Mouse (Mus musculus) embryonic facial prominence, embryonic 13.5 days (tissue): Measurements from ENCODE around the gene Lrrc41. TPM values are rescaled to one million over a fixed set of nuclear protein-coding genes. Genes with fewer than 3 reads are reported as not detected.
A peak's percentile ranks its signal among the peaks of the same experiment; 100 is the strongest.

Experiments used
- ATAC-seq: fragments of 200-750 bp; cut with Nextera tagmentation; 2 replicates; pipeline ENCODE4 v1.8.0; 2017; ENCODE audit warnings: low read depth; ENCODE audit not compliant: insufficient number of reproducible peaks, insufficient read depth, low FRiP score, low TSS enrichment
- H3K27ac ChIP-seq: fragments of 300-500 bp; sonication (generic); 2 replicates; pipeline ENCODE4 v1.5.1; 2015; ENCODE audit warnings: moderate library complexity, mild to moderate bottlenecking, inconsistent platforms
- H3K27me3 ChIP-seq: fragments of 300-500 bp; sonication (generic); 2 replicates; pipeline ENCODE4 v1.6.1; 2015; ENCODE audit warnings: mild to moderate bottlenecking, inconsistent platforms
- H3K36me3 ChIP-seq: fragments of 300-500 bp; sonication (generic); 2 replicates; pipeline ENCODE4 v1.6.1; 2015; ENCODE audit warnings: mild to moderate bottlenecking, inconsistent platforms
- H3K4me1 ChIP-seq: fragments of 300-500 bp; sonication (generic); 2 replicates; pipeline ENCODE4 v1.6.1; 2015; ENCODE audit warnings: inconsistent platforms
- H3K4me2 ChIP-seq: fragments of 300-500 bp; sonication (generic); 2 replicates; pipeline ENCODE4 v1.6.1; 2015; ENCODE audit warnings: moderate library complexity, mild to moderate bottlenecking, inconsistent platforms
- H3K4me3 ChIP-seq: fragments of 300-500 bp; sonication (generic); 2 replicates; pipeline ENCODE4 v1.5.1; 2015; ENCODE audit warnings: mild to moderate bottlenecking, inconsistent platforms
- H3K9ac ChIP-seq: fragments of 300-500 bp; sonication (generic); 2 replicates; pipeline ENCODE4 v1.6.1; 2015; ENCODE audit warnings: mild to moderate bottlenecking, inconsistent platforms
- H3K9me3 ChIP-seq: fragments of 300-500 bp; sonication (generic); 2 replicates; pipeline ENCODE4 v1.6.1; 2016; ENCODE audit warnings: inconsistent platforms
- WGBS: fragments of 180-500 bp; shearing (Covaris S2); methylation state at CpG from one replicate; pipeline ENCODE4 v1.1.7; 2015; ENCODE audit warnings: mixed read lengths; 5-methylcytosine and 5-hydroxymethylcytosine counted together
- polyA plus RNA-seq: library from polyadenylated mRNA; unstranded; fragments of >200 nt; fragmentation: Nextera tagmentation; extraction: Ambion mirVana; gene quantifications from 2 replicates; pipeline ENCODE4 v1.2.1, GENCODE M21; 2015

Lrrc41 gene
- polyA plus RNA-seq, 1 experiment from 2014 or later: 78.3 TPM

GRCm38 (mm10) chr4:116134990-116135389, 59.9 kb downstream of the Lrrc41 start:
- Histone ChIP-seq H3K27me3 (no peaks in the 10 kb centered on the region), H3K9ac (no peak overlapping the region), H3K36me3 (0 out of 2 replicates have a peak, but pooled peaks cover 8% of the 10 kb centered on the region), H3K27ac (no peak overlapping the region), H3K4me2 (no peak overlapping the region), H3K9me3 (no peaks in the 10 kb centered on the region), H3K4me3 (no peak overlapping the region), H3K4me1 (peaks cover 3% of the 10 kb centered on the region; the same call in 1 of the 2 replicates)
- no peak for ATAC-seq
- 35% methylated on average over 2 of the region's 2 CpGs for WGBS

DNA sequence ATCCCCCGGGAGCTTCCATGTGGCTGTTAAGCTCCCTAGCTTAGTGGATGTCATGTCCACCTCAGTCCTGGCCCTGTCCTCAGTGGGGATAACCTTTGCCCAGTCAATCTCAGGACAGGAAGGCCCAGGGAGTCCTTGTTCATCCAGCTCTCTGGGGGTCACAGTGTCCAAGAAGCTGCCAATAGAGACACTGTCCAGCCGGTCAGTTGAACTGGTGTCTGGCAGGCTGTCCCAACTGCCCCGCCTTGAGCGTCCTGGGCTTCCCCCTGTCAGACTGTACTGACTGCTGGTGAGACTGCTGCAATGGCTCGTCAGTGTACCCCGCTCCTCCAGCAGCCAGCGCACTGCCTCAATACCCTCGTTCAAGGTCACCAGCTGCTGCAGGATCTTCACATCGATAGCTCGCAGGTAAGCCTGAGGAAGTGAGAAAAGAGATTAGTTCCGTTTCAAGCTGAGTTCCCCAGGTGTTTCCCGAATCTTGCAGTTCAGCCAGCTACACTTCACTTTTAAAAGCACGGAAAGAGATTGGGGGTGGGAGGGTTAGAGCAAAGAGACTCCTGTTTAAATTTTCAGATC, 62.4 kb downstream of the Lrrc41 start:
- 0 out of 2 replicates have a peak, but pooled peaks cover 8% of the 10 kb centered on the region for H3K36me3 ChIP-seq
- 56% methylated on average over 13 of the region's 13 CpGs for WGBS
- peaks cover 3% of the 10 kb centered on the region; the same call in 1 of the 2 replicates for H3K4me1 ChIP-seq
- H3K9me3 ChIP-seq: no peaks in the 10 kb centered on the region
- ATAC-seq: peak; percentile 43; the same call in 1 of the 2 replicates
- no peaks in the 10 kb centered on the region for H3K27me3 ChIP-seq
- no peak overlapping the region for H3K4me3 ChIP-seq
- H3K9ac ChIP-seq: no peak overlapping the region
- no peak overlapping the region for H3K4me2 ChIP-seq
- H3K27ac ChIP-seq: no peak overlapping the region

GRCm38 (mm10) chr4:116140801-116141574, 65.9 kb downstream of the Lrrc41 start:
- H3K4me3 ChIP-seq: no peak overlapping the region
- no peak for ATAC-seq
- no peak overlapping the region for H3K27ac ChIP-seq
- H3K4me2 ChIP-seq: no peak overlapping the region
- 78% methylated on average over 7 of the region's 7 CpGs for WGBS
- H3K4me1 ChIP-seq: peaks cover 14% of the 10 kb centered on the region
- no peaks in the 10 kb centered on the region for H3K9me3 ChIP-seq
- peaks cover 6% of the 10 kb centered on the region; the same call in 1 of the 2 replicates for H3K27me3 ChIP-seq
- H3K9ac ChIP-seq: no peak overlapping the region; the same call in 1 of the 2 replicates
- H3K36me3 ChIP-seq: 0 out of 2 replicates have a peak, but pooled peaks cover 8% of the 10 kb centered on the region

GRCm38 (mm10) chr4:116141736-116142135, 66.7 kb downstream of the Lrrc41 start:
- Histone ChIP-seq H3K4me2 (no peak overlapping the region), H3K36me3 (0 out of 2 replicates have a peak, but pooled peaks cover 5% of the 10 kb centered on the region), H3K9ac (no peak overlapping the region; the same call in 1 of the 2 replicates), H3K27me3 (peaks cover 6% of the 10 kb centered on the region; the same call in 1 of the 2 replicates), H3K4me3 (no peak overlapping the region), H3K4me1 (peaks cover 14% of the 10 kb centered on the region), H3K27ac (no peak overlapping the region), H3K9me3 (no peaks in the 10 kb centered on the region)
- ATAC-seq: no peak
- WGBS: 80% methylated on average over 1 of the region's 1 CpGs

DNA sequence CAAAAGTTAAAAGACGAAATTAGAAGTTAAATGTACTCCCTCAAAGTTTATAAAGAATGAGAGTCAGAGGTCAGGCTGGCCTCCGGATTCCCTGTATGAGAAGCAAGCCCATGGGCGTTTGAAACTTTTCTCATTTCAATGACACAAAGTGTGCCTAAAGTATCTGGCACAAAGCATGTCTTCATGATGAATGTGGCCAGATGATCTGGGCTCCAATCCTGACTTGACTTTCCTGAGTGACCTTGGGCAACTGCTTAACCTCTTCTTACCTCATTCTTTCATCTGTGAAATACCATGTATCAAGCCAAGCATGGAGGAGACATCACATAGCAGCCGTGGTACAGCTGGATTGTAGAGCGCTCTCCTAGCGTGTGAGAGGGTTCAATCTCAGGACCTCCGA, 67.2 kb downstream of the Lrrc41 start:
- Histone ChIP-seq H3K27me3 (peaks cover 6% of the 10 kb centered on the region; the same call in 1 of the 2 replicates), H3K27ac (no peak overlapping the region), H3K4me1 (peaks cover 14% of the 10 kb centered on the region), H3K9me3 (no peaks in the 10 kb centered on the region), H3K4me2 (no peak overlapping the region), H3K9ac (no peak overlapping the region), H3K4me3 (no peak overlapping the region), H3K36me3 (0 out of 2 replicates have a peak, but pooled peaks cover 2% of the 10 kb centered on the region)
- 81% methylated on average over 7 of the region's 7 CpGs for WGBS
- no peak for ATAC-seq

GRCm38 (mm10) chr4:116143317-116143811, 68.3 kb downstream of the Lrrc41 start:
- 7% methylated on average over 7 of the region's 7 CpGs for WGBS
- H3K9ac ChIP-seq: peak overlapping the region; percentile 83
- peaks cover 6% of the 10 kb centered on the region; the same call in 1 of the 2 replicates for H3K27me3 ChIP-seq
- H3K36me3 ChIP-seq: no peaks in the 10 kb centered on the region
- no peak overlapping the region for H3K27ac ChIP-seq
- peaks cover 14% of the 10 kb centered on the region for H3K4me1 ChIP-seq
- peak overlapping the region; percentile 91 for H3K4me2 ChIP-seq
- H3K9me3 ChIP-seq: no peaks in the 10 kb centered on the region
- H3K4me3 ChIP-seq: peak overlapping the region; percentile 71
- ATAC-seq: no peak

- under 1% methylated on average over 40 of the region's 47 CpGs for WGBS
- Histone ChIP-seq H3K4me3 (peak overlapping the region; percentile 71), H3K27ac (no peak overlapping the region), H3K4me1 (peaks cover 14% of the 10 kb centered on the region), H3K9me3 (no peaks in the 10 kb centered on the region), H3K4me2 (peak overlapping the region; percentile 91), H3K27me3 (peaks cover 6% of the 10 kb centered on the region; the same call in 1 of the 2 replicates), H3K36me3 (no peaks in the 10 kb centered on the region), H3K9ac (peak overlapping the region; percentile 83)
- peak; percentile 58; the same call in 1 of the 2 replicates for ATAC-seq
Observed at GRCm38 (mm10) chr4:116143891-116144717, 69.0 kb downstream of the Lrrc41 start.

Other genes with a start within 250 kb of the Lrrc41 start
- gene Mob3c, start 247.2 kb upstream of the Lrrc41 start, polyA plus RNA-seq: 8.7 and 9.8 TPM in 2 replicates
- 25.9 and 32.2 TPM in 2 replicates for gene Mknk1, start 236.1 kb upstream of the Lrrc41 start, polyA plus RNA-seq
- gene Kncn, start 190.9 kb upstream of the Lrrc41 start, polyA plus RNA-seq: not detected in 2 replicates
- not detected in 2 replicates for gene 6430628N08Rik, start 184.6 kb upstream of the Lrrc41 start, polyA plus RNA-seq
- 2.4 and 3.9 TPM in 2 replicates for gene Dmbx1, start 135.3 kb upstream of the Lrrc41 start, polyA plus RNA-seq
- 2.1 and 2.8 TPM in 2 replicates for gene Faah, start 57.3 kb upstream of the Lrrc41 start, polyA plus RNA-seq
- gene Nsun4, start 21.4 kb upstream of the Lrrc41 start, polyA plus RNA-seq: 20.6 and 24.4 TPM in 2 replicates
- gene Uqcrh, start 198 bp upstream of the Lrrc41 start, polyA plus RNA-seq: 479 and 566 TPM in 2 replicates
- 33.6 and 37.6 TPM in 2 replicates for gene Rad54l, start 48.4 kb downstream of the Lrrc41 start, polyA plus RNA-seq
- gene Pomgnt1, start 48.6 kb downstream of the Lrrc41 start, polyA plus RNA-seq: 64.4 and 65.3 TPM in 2 replicates
- 2.7 and 3.1 TPM in 2 replicates for gene Lurap1, start 76.1 kb downstream of the Lrrc41 start, polyA plus RNA-seq
- gene Tspan1, start 92.3 kb downstream of the Lrrc41 start, polyA plus RNA-seq: 0.98 and 1.0 TPM in 2 replicates
- not detected in 2 replicates for gene 1700042G07Rik, start 98.1 kb downstream of the Lrrc41 start, polyA plus RNA-seq
- gene Gm49337, start 98.1 kb downstream of the Lrrc41 start, polyA plus RNA-seq: not detected in 2 replicates
- 28.9 and 31.6 TPM in 2 replicates for gene Pik3r3, start 146.3 kb downstream of the Lrrc41 start, polyA plus RNA-seq